Mouse (Mus musculus) bone marrow macrophage, adult 2 months (primary cell): ENCODE measurements around the gene Gm44965. TPM values are rescaled to one million over a fixed set of nuclear protein-coding genes. Genes with fewer than 3 reads are reported as not detected.

Experiments
- H3K27ac ChIP-seq: 2 replicates; pipeline ENCODE4 v1.5.1; 2012; ENCODE audit warnings: low read depth, low read length; ENCODE audit not compliant: insufficient read depth
- H3K4me1 ChIP-seq: 2 replicates; pipeline ENCODE4 v1.6.1; 2012; ENCODE audit warnings: low read length; ENCODE audit not compliant: control insufficient read depth, insufficient read depth
- H3K4me3 ChIP-seq: 2 replicates; pipeline ENCODE4 v1.5.1; 2012; ENCODE audit warnings: mild to moderate bottlenecking, low read length, moderate library complexity; ENCODE audit not compliant: insufficient read depth
- CTCF ChIP-seq: IDR thresholded peaks from 2 replicates; pipeline ENCODE4 v1.5.1; 2012; ENCODE audit warnings: low read depth, mild to moderate bottlenecking, low read length, moderate library complexity
- POLR2A ChIP-seq: IDR thresholded peaks from 2 replicates; pipeline ENCODE4 v1.6.1; 2012; ENCODE audit warnings: mild to moderate bottlenecking, low read depth, low read length, borderline replicate concordance
- polyA plus RNA-seq: library from polyadenylated mRNA; stranded (reverse); fragments of >200 nt; gene quantifications from 2 replicates; pipeline ENCODE4 v1.2.4, GENCODE M21; 2012; ENCODE audit not compliant: missing spikeins, insufficient read depth, insufficient read length

Gm44965 gene
- polyA plus RNA-seq, 1 experiment = not detected

GRCm38 (mm10) chr6:48623460-48623859 is 29.7 kb downstream of the Gm44965 start:
- Histone ChIP-seq H3K4me3 (peak overlapping the region; percentile 73; the same call in 1 of the 2 replicates), H3K4me1 (peaks cover 3% of the 10 kb centered on the region), H3K27ac (no peak overlapping the region)
- TF ChIP-seq POLR2A (no peak), CTCF (no peak)

GRCm38 (mm10) chr6:48626464-48626863 is 32.7 kb downstream of the Gm44965 start, which contains the start of gene AI854703:
AI854703 (plus strand) TSS chr6:48626764.
- Histone ChIP-seq H3K4me1 (peaks cover 5% of the 10 kb centered on the region), H3K27ac (no peak within 1 kb of the TSS), H3K4me3 (peak within 1 kb of the TSS; percentile 58)
- TF ChIP-seq CTCF = no peak
- TF ChIP-seq POLR2A = no peak

- Histone ChIP-seq H3K27ac (no peak overlapping the region), H3K4me3 (peak overlapping the region; percentile 58), H3K4me1 (peaks cover 5% of the 10 kb centered on the region)
- TF ChIP-seq POLR2A (no peak), CTCF (no peak)
These were observed 33.2 kb downstream of the Gm44965 start for GRCm38 (mm10) chr6:48626984-48627383.

- peaks cover 5% of the 10 kb centered on the region for H3K4me1 ChIP-seq
- peak overlapping the region; percentile 58 for H3K4me3 ChIP-seq
- no peak overlapping the region for H3K27ac ChIP-seq
- TF ChIP-seq CTCF = no peak
- no peak for TF ChIP-seq POLR2A
These were observed 33.8 kb downstream of the Gm44965 start for GRCm38 (mm10) chr6:48627511-48627924.

GRCm38 (mm10) chr6:48628377-48628776 is 34.6 kb downstream of the Gm44965 start:
- H3K4me3 ChIP-seq = peak overlapping the region; percentile 52; the same call in 1 of the 2 replicates
- H3K4me1 ChIP-seq = peaks cover 5% of the 10 kb centered on the region
- H3K27ac ChIP-seq = no peak overlapping the region
- TF ChIP-seq CTCF = no peak
- no peak for TF ChIP-seq POLR2A

- peaks cover 5% of the 10 kb centered on the region; the same call in 1 of the 2 replicates for H3K4me1 ChIP-seq
- H3K4me3 ChIP-seq = peak overlapping the region; percentile 52
- H3K27ac ChIP-seq = no peak overlapping the region
- TF ChIP-seq POLR2A (no peak), CTCF (no peak)
These were observed 35.3 kb downstream of the Gm44965 start for GRCm38 (mm10) chr6:48628808-48629660.

- peak overlapping the region; percentile 52 for H3K4me3 ChIP-seq
- no peak overlapping the region for H3K27ac ChIP-seq
- TF ChIP-seq POLR2A = no peak
- H3K4me1 ChIP-seq = peaks cover 5% of the 10 kb centered on the region; the same call in 1 of the 2 replicates
These were observed 35.9 kb downstream of the Gm44965 start for GRCm38 (mm10) chr6:48629661-48630034.

- Histone ChIP-seq H3K4me1 (peaks cover 5% of the 10 kb centered on the region; the same call in 1 of the 2 replicates), H3K27ac (no peak overlapping the region), H3K4me3 (no peak overlapping the region)
- no peak for TF ChIP-seq CTCF
- TF ChIP-seq POLR2A = no peak
These were observed 37.1 kb downstream of the Gm44965 start for GRCm38 (mm10) chr6:48630831-48631230.

- no peaks in the 10 kb centered on the region for H3K4me1 ChIP-seq
- no peak overlapping the region for H3K4me3 ChIP-seq
- TF ChIP-seq CTCF (no peak), POLR2A (no peak)
- H3K27ac ChIP-seq = no peak overlapping the region
These were observed 41.4 kb downstream of the Gm44965 start for GRCm38 (mm10) chr6:48635105-48635504.

GRCm38 (mm10) chr6:48636515-48636914 is 42.8 kb downstream of the Gm44965 start:
- Histone ChIP-seq H3K4me1 (no peaks in the 10 kb centered on the region), H3K27ac (no peak overlapping the region), H3K4me3 (no peak overlapping the region)
- TF ChIP-seq CTCF (no peak), POLR2A (no peak)
